Mouse (Mus musculus) cortical plate, adult 2 months (tissue): ENCODE measurements around the gene Mki67.

Source experiments
- CTCF ChIP-seq: fragments of 200-500 bp; IDR thresholded peaks from 2 replicates; pipeline ENCODE4 v1.5.1; 2011; ENCODE audit warnings: mild to moderate bottlenecking, control low read depth, low read length; ENCODE audit not compliant: insufficient read depth; ENCODE audit errors: extremely low read depth
- POLR2A ChIP-seq: fragments of 200-500 bp; IDR thresholded peaks from 2 replicates; pipeline ENCODE4 v1.6.1; 2011; ENCODE audit warnings: mild to moderate bottlenecking, low read length, control low read depth; ENCODE audit not compliant: insufficient read depth; ENCODE audit errors: extremely low read depth

DNA sequence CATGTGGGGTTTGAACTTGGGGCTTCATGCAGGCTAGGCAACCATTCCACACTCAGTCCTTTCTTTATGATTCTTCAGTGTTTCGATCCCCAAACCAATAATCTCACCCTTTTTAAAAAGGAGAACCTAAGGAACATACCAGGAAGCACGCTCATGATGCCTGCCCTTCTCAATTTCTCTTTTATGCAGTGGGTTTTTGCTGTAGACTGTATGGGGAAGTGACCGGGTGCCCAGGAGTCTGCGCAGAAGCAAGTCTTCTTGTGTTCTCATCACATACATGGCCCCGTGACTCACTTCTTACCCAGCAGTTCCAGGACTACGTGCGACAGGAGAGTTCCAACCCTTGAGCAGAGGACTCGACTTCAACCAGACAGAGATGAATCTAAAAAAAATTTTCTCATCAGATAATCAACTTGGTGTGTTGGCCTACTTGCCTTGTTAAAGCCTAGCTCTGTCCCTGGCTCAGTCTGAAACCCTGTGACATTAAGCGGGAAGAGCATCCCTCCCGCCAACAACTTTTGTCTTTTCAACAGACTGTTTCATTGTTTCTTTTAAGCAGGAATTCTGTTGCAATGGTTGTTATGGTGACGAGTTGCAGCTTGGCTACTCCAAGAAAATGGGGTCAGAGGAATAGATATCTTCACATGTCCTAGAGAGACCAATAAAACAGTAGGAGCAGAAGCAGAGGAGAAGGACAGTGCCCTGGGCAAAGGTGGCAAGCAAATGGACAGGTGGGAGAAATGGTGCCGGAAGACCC, 42.8 kb upstream of the Mki67 start:
- TF ChIP-seq POLR2A: no peak
- TF ChIP-seq CTCF: no peak
